Mouse (Mus musculus) liver, embryonic 14.5 days (tissue): ENCODE data around the gene Zdhhc1. TPM values are rescaled to one million over a fixed set of nuclear protein-coding genes. Genes with fewer than 3 reads are reported as not detected.

Experiments
- ATAC-seq: fragments of 200-750 bp; cut with Nextera tagmentation; 2 replicates; pipeline ENCODE4 v1.8.0; 2017; ENCODE audit warnings: moderate number of reproducible peaks, mild to moderate bottlenecking, moderate library complexity; ENCODE audit not compliant: insufficient read depth
- DNase-seq, 3 experiments: peaks; one replicate each; pipeline ENCODE4 v3.0.0-alpha.2; 2012 to 2013; ENCODE audit warnings: low read depth in 3 of 3, low spot score in 3 of 3
- H3K27ac ChIP-seq: fragments of 300-500 bp; sonication (generic); 2 replicates; pipeline ENCODE4 v1.5.1; 2014; ENCODE audit warnings: moderate library complexity, mild to moderate bottlenecking, control low read depth, inconsistent platforms
- H3K27me3 ChIP-seq: fragments of 300-500 bp; sonication (generic); 2 replicates; pipeline ENCODE4 v1.6.1; 2014; ENCODE audit warnings: mild to moderate bottlenecking, low read length, moderate library complexity; ENCODE audit not compliant: control insufficient read depth, insufficient read depth
- H3K36me3 ChIP-seq: fragments of 300-500 bp; sonication (generic); replicated peaks from 2 replicates; pipeline ENCODE4 v1.6.1; 2014; ENCODE audit warnings: low read depth; ENCODE audit not compliant: control insufficient read depth, insufficient read depth
- H3K4me1 ChIP-seq, 2 experiments: fragments of 200-500 bp in 1 of 2; fragments of 300-500 bp in 1 of 2; sonication (generic) in 1 of 2; replicated peaks; 2 replicates each; pipeline ENCODE4 v1.6.1; 2012 to 2014; ENCODE audit warnings: antibody characterized with exemption in 1 of 2, inconsistent platforms in 1 of 2, low read length in 1 of 2; ENCODE audit not compliant: control insufficient read depth in 2 of 2, insufficient read depth in 2 of 2
- H3K4me2 ChIP-seq: fragments of 300-500 bp; sonication (generic); 2 replicates; pipeline ENCODE4 v1.6.1; 2014; ENCODE audit warnings: low read depth, mild to moderate bottlenecking, control low read depth, moderate library complexity
- H3K4me3 ChIP-seq, 2 experiments: fragments of 200-500 bp in 1 of 2; fragments of 300-500 bp in 1 of 2; sonication (generic) in 1 of 2; 2 replicates each; pipeline ENCODE4 v1.5.1; 2012 to 2014; ENCODE audit warnings: low read depth in 2 of 2, low read length in 2 of 2, mild to moderate bottlenecking in 2 of 2, control low read depth in 1 of 2, inconsistent platforms in 1 of 2, moderate library complexity in 1 of 2; ENCODE audit not compliant: insufficient read depth in 1 of 2
- H3K9ac ChIP-seq: fragments of 300-500 bp; sonication (generic); replicated peaks from 2 replicates; pipeline ENCODE4 v1.6.1; 2014; ENCODE audit warnings: mild to moderate bottlenecking, control low read depth, moderate library complexity
- H3K9me3 ChIP-seq: fragments of 300-500 bp; sonication (generic); 2 replicates; pipeline ENCODE4 v1.6.1; 2016; ENCODE audit warnings: low read length, mixed read lengths; ENCODE audit not compliant: control insufficient read depth
- CTCF ChIP-seq: IDR thresholded peaks from 2 replicates; pipeline ENCODE4 v1.5.1; 2016; ENCODE audit warnings: antibody characterized with exemption, low read depth, control low read depth
- EP300 ChIP-seq: IDR thresholded peaks from 2 replicates; pipeline ENCODE4 v1.6.1; 2016; ENCODE audit warnings: antibody characterized with exemption, low read depth
- WGBS: fragments of 180-500 bp; shearing (Covaris S2); extraction: QIAGEN DNeasy Blood & Tissue Kit; methylation state at CpG from one replicate; pipeline ENCODE4 v1.1.7; 2014; ENCODE audit not compliant: insufficient replicate concordance; 5-methylcytosine and 5-hydroxymethylcytosine counted together
- polyA plus RNA-seq, 2 experiments: library from polyadenylated mRNA; depleted of rRNA in 1 of 2; stranded (reverse) in 1 of 2; unstranded in 1 of 2; fragments of >200 nt; fragmentation: Nextera tagmentation in 1 of 2; extraction: Ambion mirVana in 1 of 2; gene quantifications; 2 replicates each; pipeline versions ENCODE4 v1.2.1 to v1.2.3; 2012 to 2014

The Zdhhc1 gene
- polyA plus RNA-seq, 2 experiments: 0.90 to 2.2 TPM

DNA sequence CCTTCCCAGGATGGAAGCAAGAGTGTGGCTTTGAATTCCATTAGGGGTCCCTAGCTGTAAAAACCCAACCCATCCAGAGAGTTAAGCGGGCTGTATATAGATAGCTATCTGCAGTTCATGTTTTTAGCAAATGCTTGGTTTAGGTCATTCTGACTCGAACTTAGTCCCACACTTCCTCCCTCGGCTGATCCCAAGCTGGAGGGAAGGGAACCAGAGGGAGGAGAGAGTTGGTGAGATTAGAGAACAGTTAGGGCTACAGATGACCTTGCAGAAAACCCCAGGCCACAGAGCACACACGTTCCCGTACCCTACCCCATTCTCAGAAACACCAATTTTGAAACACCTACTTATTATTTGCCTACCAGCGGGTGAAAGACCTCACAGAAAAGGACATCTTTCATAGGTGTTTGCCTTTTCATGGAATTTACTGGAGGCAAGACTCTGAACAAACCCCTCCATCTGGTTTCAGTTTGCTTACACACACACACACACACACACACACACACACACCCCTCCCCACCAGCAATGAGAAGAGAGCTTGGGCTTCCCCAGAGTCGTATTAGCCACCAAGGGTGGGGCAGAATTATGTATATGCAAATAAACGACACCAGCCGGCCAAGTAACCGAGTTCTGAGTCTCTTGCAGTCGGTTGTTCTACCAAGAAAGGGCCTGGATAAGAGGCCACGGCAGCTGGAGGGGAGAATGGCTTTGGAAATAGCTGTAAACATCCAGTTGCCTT is 13.5 kb upstream of the Zdhhc1 start:
- Histone ChIP-seq H3K36me3 (no peaks in the 10 kb centered on the region), H3K4me1 (peaks cover 0 to 6% of the 10 kb centered on the region in 2 experiments; a peak in 2 of 4 replicates), H3K4me3 (no peak overlapping the region), H3K9me3 (no peaks in the 10 kb centered on the region), H3K27ac (no peak overlapping the region), H3K9ac (no peak overlapping the region), H3K27me3 (no peaks in the 10 kb centered on the region), H3K4me2 (no peak overlapping the region)
- TF ChIP-seq EP300 (no peak), CTCF (no peak)
- no peak for DNase-seq
- 19% methylated on average over 12 of the region's 12 CpGs for WGBS
- ATAC-seq: no peak

- Histone ChIP-seq H3K27ac (no peak overlapping the region), H3K9me3 (no peaks in the 10 kb centered on the region), H3K36me3 (no peaks in the 10 kb centered on the region), H3K4me2 (no peak overlapping the region), H3K27me3 (no peaks in the 10 kb centered on the region), H3K9ac (no peak overlapping the region), H3K4me3 (no peak overlapping the region), H3K4me1 (peaks cover 0 to 8% of the 10 kb centered on the region in 2 experiments; a peak in 2 of 4 replicates)
- no peak for TF ChIP-seq EP300
- TF ChIP-seq CTCF: no peak
- WGBS: 71% methylated on average over 2 of the region's 2 CpGs
- DNase-seq: no peak
- ATAC-seq: no peak
Measured at GRCm38 (mm10) chr8:105508758-105509157, 12.1 kb upstream of the Zdhhc1 start.

- Histone ChIP-seq H3K9me3 (no peaks in the 10 kb centered on the region), H3K9ac (no peak overlapping the region), H3K27me3 (no peaks in the 10 kb centered on the region; the same call in 1 of the 2 replicates), H3K27ac (no peak overlapping the region), H3K4me3 (no peak overlapping the region), H3K4me2 (no peak overlapping the region), H3K4me1 (peaks cover 0 to 8% of the 10 kb centered on the region in 2 experiments; a peak in 2 of 4 replicates), H3K36me3 (no peaks in the 10 kb centered on the region)
- ATAC-seq: no peak
- DNase-seq: no peak
- 52% methylated on average over 6 of the region's 6 CpGs for WGBS
- TF ChIP-seq CTCF: no peak
- no peak for TF ChIP-seq EP300
Measured at GRCm38 (mm10) chr8:105506977-105507376, 10.3 kb upstream of the Zdhhc1 start.

- TF ChIP-seq EP300 (no peak), CTCF (no peak)
- Histone ChIP-seq H3K4me3 (no peak overlapping the region), H3K4me2 (no peak overlapping the region), H3K9ac (no peak overlapping the region), H3K9me3 (no peaks in the 10 kb centered on the region), H3K36me3 (no peaks in the 10 kb centered on the region), H3K4me1 (peaks cover 0 to 2% of the 10 kb centered on the region in 2 experiments; a peak in 1 of 4 replicates), H3K27me3 (no peaks in the 10 kb centered on the region; the same call in 1 of the 2 replicates), H3K27ac (no peak overlapping the region)
- WGBS: 74% methylated on average over 3 of the region's 3 CpGs
- no peak for ATAC-seq
- no peak for DNase-seq
Measured at GRCm38 (mm10) chr8:105504617-105505016, 7.9 kb upstream of the Zdhhc1 start.

GRCm38 (mm10) chr8:105499787-105500186 is 3.1 kb upstream of the Zdhhc1 start:
- Histone ChIP-seq H3K4me2 (peak overlapping the region; percentile 51), H3K9ac (peak overlapping the region; percentile 13; the same call in 1 of the 2 replicates), H3K36me3 (no peaks in the 10 kb centered on the region), H3K9me3 (no peaks in the 10 kb centered on the region), H3K27me3 (no peaks in the 10 kb centered on the region; the same call in 1 of the 2 replicates), H3K4me1 (peaks cover 0 to 10% of the 10 kb centered on the region in 2 experiments; a peak in 2 of 4 replicates), H3K27ac (no peak overlapping the region), H3K4me3 (peak overlapping the region; percentile 34 to 43; a peak in 3 of 4 replicates)
- ATAC-seq: no peak
- DNase-seq: no peak
- no peak for TF ChIP-seq EP300
- TF ChIP-seq CTCF: no peak
- 32% methylated on average over 12 of the region's 12 CpGs for whole genome bisulfite sequencing
